Mouse (Mus musculus): ENCODE data around the gene Gm45753. TPM values are rescaled to one million over a fixed set of nuclear protein-coding genes. Genes with fewer than 3 reads are reported as not detected.
"Not testable (repeated sequence)": the region's sequence is repeated elsewhere in the genome, so short reads cannot be mapped to it uniquely, and the experiment has no call there.

Gm45753 gene
- not detected in 2 replicates for polyA plus RNA-seq (2015; fragmentation: Nextera tagmentation; extraction: Ambion mirVana)

- no peak within 1 kb of the TSS for H3K27ac ChIP-seq
- no peaks in the 10 kb centered on the region for H3K9me3 ChIP-seq
- no peak within 1 kb of the TSS for H3K4me2 ChIP-seq
- 91% methylated on average over 13 of the region's 13 CpGs for WGBS
- no peaks in the 10 kb centered on the region for H3K36me3 ChIP-seq
- ATAC-seq (ENCODE audit: low FRiP score), result no peak
- H3K27me3 ChIP-seq, result no peaks in the 10 kb centered on the region
- H3K4me1 ChIP-seq (replicated peaks), result no peaks in the 10 kb centered on the region
- H3K4me3 ChIP-seq, result no peak within 1 kb of the TSS
- H3K9ac ChIP-seq, result no peak within 1 kb of the TSS
Measured at GRCm38 (mm10) chr8:45308366-45308765, at the start of gene Gm45753. Gene Gm45753, minus strand, starts transcription at chr8:45308466.

- H3K27me3 ChIP-seq, result no peaks in the 10 kb centered on the region
- H3K9ac ChIP-seq, result no peak overlapping the region
- H3K36me3 ChIP-seq, result no peaks in the 10 kb centered on the region
- H3K4me2 ChIP-seq, result no peak overlapping the region
- no peak overlapping the region for H3K4me3 ChIP-seq
- 82% methylated on average over 6 of the region's 6 CpGs for WGBS
- H3K27ac ChIP-seq, result no peak overlapping the region
- ATAC-seq (ENCODE audit: low FRiP score), result no peak
- H3K9me3 ChIP-seq, result no peaks in the 10 kb centered on the region
- H3K4me1 ChIP-seq (replicated peaks), result peaks cover 11% of the 10 kb centered on the region; the same call in 1 of the 2 replicates
Measured at GRCm38 (mm10) chr8:45355809-45356208, 47.5 kb upstream of the Gm45753 start.

- H3K36me3 ChIP-seq, result peaks cover 11% of the 10 kb centered on the region
- H3K4me1 ChIP-seq (replicated peaks), result no peaks in the 10 kb centered on the region
- no peak overlapping the region for H3K4me3 ChIP-seq
- H3K9me3 ChIP-seq, result no peaks in the 10 kb centered on the region
- no peak overlapping the region for H3K9ac ChIP-seq
- ATAC-seq (ENCODE audit: low FRiP score), result peak; percentile 71; the same call in 1 of the 2 replicates
- no peaks in the 10 kb centered on the region for H3K27me3 ChIP-seq
- no peak overlapping the region for H3K27ac ChIP-seq
- H3K4me2 ChIP-seq, result no peak overlapping the region
- WGBS, result 19% methylated on average over 6 of the region's 6 CpGs
Measured at GRCm38 (mm10) chr8:45345031-45345430, 36.8 kb upstream of the Gm45753 start.

DNA sequence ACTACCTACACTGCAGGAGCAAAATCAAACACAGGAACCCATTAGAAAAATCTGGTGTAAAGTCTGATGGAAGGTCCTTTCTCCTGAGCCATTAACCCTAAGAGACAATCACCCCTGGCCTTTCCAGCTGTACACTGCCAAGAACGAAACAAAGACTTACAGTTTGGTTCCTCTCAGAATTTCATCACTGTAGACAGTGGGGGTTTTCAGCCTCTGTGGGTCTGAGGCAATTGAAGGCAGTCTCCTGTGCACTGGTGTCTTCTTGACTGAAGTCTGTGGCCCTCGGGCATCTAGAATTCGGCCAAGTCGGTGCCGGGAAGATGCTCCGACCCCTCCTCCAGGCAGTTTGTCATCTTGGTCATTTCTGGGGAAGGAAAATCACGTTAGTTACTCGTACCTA lies 36.0 kb upstream of the Gm45753 start:
- no peaks in the 10 kb centered on the region for H3K9me3 ChIP-seq
- WGBS, result 92% methylated on average over 8 of the region's 8 CpGs
- H3K27me3 ChIP-seq, result no peaks in the 10 kb centered on the region
- no peak overlapping the region for H3K4me3 ChIP-seq
- no peak for ATAC-seq (ENCODE audit: low FRiP score)
- H3K9ac ChIP-seq, result no peak overlapping the region
- H3K4me2 ChIP-seq, result no peak overlapping the region
- no peak overlapping the region for H3K27ac ChIP-seq
- no peaks in the 10 kb centered on the region for H3K4me1 ChIP-seq (replicated peaks)
- H3K36me3 ChIP-seq, result peaks cover 11% of the 10 kb centered on the region

- Histone ChIP-seq H3K27me3 (no peaks in the 10 kb centered on the region), H3K9me3 (no peaks in the 10 kb centered on the region), H3K36me3 (no peaks in the 10 kb centered on the region), H3K27ac (no peak overlapping the region), H3K4me3 (no peak overlapping the region), H3K4me2 (no peak overlapping the region), H3K9ac (no peak overlapping the region), H3K4me1 (replicated peaks) (no peaks in the 10 kb centered on the region)
- ATAC-seq (ENCODE audit: low FRiP score), result no peak
- WGBS, result 92% methylated on average over 12 of the region's 12 CpGs
Measured at GRCm38 (mm10) chr8:45341630-45342628, 33.7 kb upstream of the Gm45753 start.

GRCm38 (mm10) chr8:45333493-45333892 lies 25.2 kb upstream of the Gm45753 start:
- Histone ChIP-seq H3K36me3 (no peaks in the 10 kb centered on the region), H3K4me1 (replicated peaks) (peaks cover 13% of the 10 kb centered on the region), H3K4me3 (peak overlapping the region; percentile 62), H3K27me3 (peaks cover 22% of the 10 kb centered on the region; the same call in 1 of the 2 replicates), H3K27ac (no peak overlapping the region), H3K4me2 (peak overlapping the region; percentile 97), H3K9me3 (no peaks in the 10 kb centered on the region), H3K9ac (peak overlapping the region; percentile 71)
- WGBS, result 4% methylated on average over 8 of the region's 8 CpGs
- 0 out of 2 replicates have a peak, but pooled peaks have one; percentile 27 for ATAC-seq (ENCODE audit: low FRiP score)

- Histone ChIP-seq H3K9me3 (no peaks in the 10 kb centered on the region), H3K4me1 (replicated peaks) (peaks cover 13% of the 10 kb centered on the region), H3K27me3 (peaks cover 22% of the 10 kb centered on the region; the same call in 1 of the 2 replicates), H3K27ac (no peak within 1 kb of the TSS), H3K36me3 (no peaks in the 10 kb centered on the region), H3K9ac (peak within 1 kb of the TSS; percentile 71), H3K4me3 (peak within 1 kb of the TSS; percentile 62), H3K4me2 (peak within 1 kb of the TSS; percentile 97)
- ATAC-seq (ENCODE audit: low FRiP score), result peak; percentile 80
- under 1% methylated on average over 43 of the region's 44 CpGs for WGBS
Measured at GRCm38 (mm10) chr8:45332685-45333409, 24.6 kb upstream of the Gm45753 start, which contains the start of gene Cyp4v3. Gene Cyp4v3, minus strand, starts transcription at chr8:45333216.

DNA sequence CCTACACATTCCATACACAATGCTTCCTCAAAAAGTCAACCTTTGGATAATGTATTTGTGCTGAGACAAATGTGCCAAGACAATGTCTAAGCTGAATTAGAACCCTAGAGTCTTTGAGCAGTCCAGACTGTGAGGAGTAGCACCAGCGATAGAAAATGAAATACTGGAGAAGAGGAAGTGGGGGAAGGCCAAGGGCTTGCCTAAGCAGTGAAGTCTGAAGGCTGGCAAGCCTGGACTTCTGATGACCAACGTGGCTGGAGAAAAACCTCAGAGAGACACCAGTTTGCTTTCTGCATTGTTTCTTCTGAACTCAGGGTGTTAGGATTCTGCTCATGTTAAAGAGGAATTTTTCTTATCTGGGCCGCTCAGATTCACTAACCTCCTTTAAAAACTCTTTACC lies 22.6 kb upstream of the Gm45753 start:
- WGBS, result 83% methylated on average over 3 of the region's 3 CpGs
- no peak for ATAC-seq (ENCODE audit: low FRiP score)
- no peaks in the 10 kb centered on the region for H3K36me3 ChIP-seq

DNA sequence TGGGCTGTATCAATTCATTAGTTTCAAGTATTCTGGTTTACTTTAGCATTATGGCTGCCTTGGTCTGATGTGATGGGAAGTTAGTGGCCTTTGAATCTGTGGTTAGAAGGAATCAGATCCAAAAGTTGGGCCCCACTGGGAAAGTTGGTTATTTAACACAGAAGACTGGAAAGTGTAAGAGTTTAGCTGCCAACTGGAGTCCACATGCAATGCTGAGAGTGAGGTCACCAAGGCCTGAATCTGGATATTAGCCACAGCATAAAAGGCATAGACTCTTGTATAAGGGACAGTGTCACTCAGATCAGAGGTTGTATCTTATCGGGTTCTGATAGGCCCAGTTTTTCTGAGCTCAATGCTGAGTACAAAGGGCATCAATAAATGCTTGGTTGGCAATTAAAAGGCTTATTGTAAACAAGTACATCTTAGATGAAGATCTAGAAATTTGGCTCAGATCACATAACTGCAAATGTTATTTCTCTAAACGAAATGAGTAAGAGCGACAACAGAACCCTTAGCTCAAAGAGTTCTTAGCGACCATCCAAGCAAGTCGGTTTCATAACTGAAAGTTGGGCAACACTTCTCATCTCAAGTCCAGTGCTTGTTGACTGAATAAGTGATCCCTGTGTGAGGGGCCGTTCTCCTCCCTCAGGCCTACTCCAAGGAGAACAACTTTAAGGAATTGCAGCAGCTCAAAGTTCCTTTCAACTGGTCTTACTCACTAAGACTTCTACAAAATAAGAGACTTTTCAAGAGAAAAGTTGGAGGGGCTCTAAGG lies 21.1 kb upstream of the Gm45753 start:
- Histone ChIP-seq H3K4me1 (replicated peaks) (peaks cover 13% of the 10 kb centered on the region), H3K27me3 (peaks cover 22% of the 10 kb centered on the region; the same call in 1 of the 2 replicates), H3K36me3 (no peaks in the 10 kb centered on the region), H3K27ac (no peak overlapping the region), H3K4me3 (no peak overlapping the region), H3K9me3 (no peaks in the 10 kb centered on the region), H3K4me2 (no peak overlapping the region), H3K9ac (no peak overlapping the region)
- no peak for ATAC-seq (ENCODE audit: low FRiP score)
- WGBS, result 94% methylated on average over 6 of the region's 6 CpGs

More for the DNA sequence above, 22.6 kb upstream of the Gm45753 start:
- Histone ChIP-seq H3K27ac (no peak overlapping the region), H3K4me2 (no peak overlapping the region), H3K27me3 (peaks cover 22% of the 10 kb centered on the region; the same call in 1 of the 2 replicates), H3K9me3 (no peaks in the 10 kb centered on the region), H3K4me3 (no peak overlapping the region), H3K4me1 (replicated peaks) (peaks cover 13% of the 10 kb centered on the region), H3K9ac (no peak overlapping the region)

GRCm38 (mm10) chr8:45327076-45327475 lies 18.8 kb upstream of the Gm45753 start:
- not testable (repeated sequence) for H3K4me3 ChIP-seq; H3K9me3 ChIP-seq; H3K27ac ChIP-seq; H3K9ac ChIP-seq; H3K4me2 ChIP-seq; H3K27me3 ChIP-seq; H3K36me3 ChIP-seq; ATAC-seq (ENCODE audit: low FRiP score); H3K4me1 ChIP-seq (replicated peaks)

DNA sequence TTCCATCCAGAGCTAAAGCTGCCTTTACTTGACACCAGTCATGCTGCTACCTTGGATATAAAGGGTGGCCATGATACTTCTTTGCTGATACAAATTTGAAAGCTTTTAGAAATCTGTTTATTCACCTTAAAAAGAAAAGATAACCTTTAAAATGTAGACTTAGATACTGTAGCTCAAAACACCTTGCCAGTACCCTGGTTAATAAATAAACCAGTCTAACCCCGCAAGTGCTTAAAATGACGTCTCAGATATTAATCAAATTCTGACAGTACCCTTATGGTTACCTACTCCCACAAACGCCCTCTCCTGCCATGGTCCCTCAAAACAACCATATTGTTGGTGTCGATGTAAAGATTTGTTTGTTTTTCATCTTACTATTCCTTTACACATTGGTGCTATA lies 15.9 kb upstream of the Gm45753 start:
- no peak for ATAC-seq (ENCODE audit: low FRiP score)

More for the DNA sequence above, 15.9 kb upstream of the Gm45753 start:
- H3K4me3 ChIP-seq, result no peak overlapping the region
- no peaks in the 10 kb centered on the region for H3K27me3 ChIP-seq
- WGBS, result 82% methylated on average over 4 of the region's 4 CpGs
- no peaks in the 10 kb centered on the region for H3K9me3 ChIP-seq
- no peaks in the 10 kb centered on the region for H3K4me1 ChIP-seq (replicated peaks)
- no peak overlapping the region for H3K4me2 ChIP-seq
- H3K36me3 ChIP-seq, result no peaks in the 10 kb centered on the region
- H3K27ac ChIP-seq, result no peak overlapping the region
- no peak overlapping the region for H3K9ac ChIP-seq
